23 mouse cellular contexts compared by ENCODE assay signal in the genomic region with DNA sequence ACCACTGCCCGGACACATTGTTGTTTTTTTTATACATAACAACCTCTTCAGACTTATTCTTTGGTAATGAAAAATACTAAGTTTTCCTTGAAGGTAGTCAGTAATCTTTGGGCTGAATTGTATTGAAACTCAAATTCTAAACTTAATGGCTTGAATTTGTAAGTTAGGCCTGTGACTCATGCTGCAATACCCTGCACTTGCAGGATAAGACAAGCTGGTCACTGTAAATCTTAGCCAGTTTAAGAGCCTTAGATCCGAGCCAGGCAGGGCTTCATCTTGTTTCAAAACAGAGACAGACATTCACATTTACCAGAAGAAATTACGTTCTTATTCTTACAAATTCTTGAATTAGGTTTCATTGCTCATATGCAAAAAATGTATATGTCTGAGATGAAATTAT.
DNase-seq lines count a peak whose midpoint lies in the region; TF ChIP-seq lines count a peak whose summit lies in the region.
"Had no signal": no experiment of that assay in that cellular context is flagged by ENCODE, and none has a peak within 500 bp of the region (broad histone marks: within the 10 kb centered on the region; RNA-seq: fewer than 3 reads in every experiment).

No protein-coding gene starts in this region.

- peak overlapping the region; percentile 0 for H3K4me2 ChIP-seq in myocyte (ENCODE audit: low read depth)

- no peak overlapping the region for H3K4me3 ChIP-seq in C2C12 (ENCODE audit: insufficient read depth, poor library complexity, severe bottlenecking)
- no peak overlapping the region for H3K4me3 ChIP-seq in myocyte

- no peaks in the 10 kb centered on the region for H3K79me3 ChIP-seq in C2C12 (ENCODE audit: low read depth)

- H3K27me3 ChIP-seq in C2C12 (ENCODE audit: control insufficient read depth, insufficient read depth, insufficient read length) (no peaks in the 10 kb centered on the region), myocyte (ENCODE audit: control insufficient read depth, insufficient read depth, insufficient read length) (no peaks in the 10 kb centered on the region)
- H3K27me3 ChIP-seq: CH12.LX, Patski had no signal

- H3K79me2 ChIP-seq in C2C12 (ENCODE audit: control insufficient read depth, insufficient read depth): no peaks in the 10 kb centered on the region
- no peaks in the 10 kb centered on the region for H3K79me2 ChIP-seq in myocyte (ENCODE audit: control insufficient read depth, insufficient read depth)

- DNase-seq in 3T3-L1 (ENCODE audit: low read depth, low spot score) (peak; percentile 71), NIH3T3 (ENCODE audit: low read depth) (peak; percentile 53)
- no peak for DNase-seq in layer of hippocampus, adult 9-11 months
- no peak for DNase-seq in kidney, postnatal 4 days
- no peak for DNase-seq in lung, postnatal 4 days
- DNase-seq in spleen, adult 12 weeks (ENCODE audit: low spot score): no peak
- DNase-seq: adrenal gland, adult 2 months; adrenal gland, adult 8-10 months; adrenal gland, postnatal 10 days; adrenal gland, postnatal 14 days; adrenal gland, postnatal 25 days; adrenal gland, postnatal 36 days; B cell, adult 2 months; cerebellum, adult 11 months; cerebellum, adult 11-12 months; cerebellum, adult 18-20 months; cerebellum, adult 2 months; cerebellum, adult 8-10 months had no signal

- no peak for TF ChIP-seq CTCF in C2C12 (IDR thresholded peaks at IDR 0.05; ENCODE audit: control insufficient read depth, insufficient read depth, insufficient read length)

- no peak for TF ChIP-seq POLR2A in myocyte (IDR thresholded peaks at IDR 0.05; ENCODE audit: insufficient read length, low read depth)

- H3ac ChIP-seq in C2C12 (ENCODE audit: control insufficient read depth, insufficient read length, low read depth): no peak overlapping the region
- no peak overlapping the region for H3ac ChIP-seq in myocyte (ENCODE audit: control insufficient read depth, insufficient read length)

- H3K36me3 ChIP-seq in C2C12 (ENCODE audit: control insufficient read depth, insufficient read depth) (no peaks in the 10 kb centered on the region), myocyte (ENCODE audit: control insufficient read depth, insufficient read depth) (no peaks in the 10 kb centered on the region)
- H3K36me3 ChIP-seq: G1E had no signal

TF ChIP-seq in C2C12, 6 proteins besides CTCF, POLR2A, EP300 and RAD21:
- no peak for TF ChIP-seq MAX (IDR thresholded peaks at IDR 0.05)
- peak; percentile 16 for TF ChIP-seq CEBPB (IDR thresholded peaks at IDR 0.05; ENCODE audit: low read depth)
TF ChIP-seq in C2C12: peak in this region for 1.

TF ChIP-seq in myocyte, 11 proteins besides CTCF, POLR2A, EP300 and RAD21:
- no peak for TF ChIP-seq TCF3 (IDR thresholded peaks at IDR 0.05; ENCODE audit: insufficient read length, low read depth)
- TF ChIP-seq CEBPB (IDR thresholded peaks at IDR 0.05; ENCODE audit: insufficient read depth, poor library complexity, severe bottlenecking): peak; percentile 59; the same call in 1 of the 2 replicates

Comparison
In these comparisons a context has a peak if more than half of its experiments do, and no peak if none do; other contexts are left out.
1. DNase-seq: peak in 3T3-L1 (single experiment) and NIH3T3 (single experiment); none in layer of hippocampus, adult 9-11 months (single experiment), kidney, postnatal 4 days (0 of 2), lung, postnatal 4 days (0 of 2) and spleen, adult 12 weeks (single experiment).